Mouse (Mus musculus): ENCODE results near the gene Rraga. TPM values are rescaled to one million over a fixed set of nuclear protein-coding genes. Genes with fewer than 3 reads are reported as not detected.

Gene Rraga
- polyA plus RNA-seq, 1 experiment from 2014 or later, result 98.6 TPM

GRCm38 (mm10) chr4:86545615-86546014 lies 29.9 kb upstream of the Rraga start:
- Histone ChIP-seq H3K27me3 (ENCODE audit: control insufficient read depth, insufficient read depth, low read depth, low read length) (no peaks in the 10 kb centered on the region), H3K4me1 (replicated peaks; ENCODE audit: control insufficient read depth, insufficient read depth, low read length) (no peaks in the 10 kb centered on the region), H3K27ac (ENCODE audit: low read length) (no peak overlapping the region), H3K4me3 (ENCODE audit: low read length) (no peak overlapping the region), H3K4me2 (ENCODE audit: low read depth, low read length) (no peak overlapping the region), H3K9ac (ENCODE audit: low read length) (no peak overlapping the region), H3K36me3 (ENCODE audit: control insufficient read depth, insufficient read depth, low read length) (no peaks in the 10 kb centered on the region), H3K9me3 (ENCODE audit: control insufficient read depth, low read length) (no peaks in the 10 kb centered on the region)
- 44% methylated on average over 5 of the region's 5 CpGs for WGBS
- no peak for ATAC-seq (ENCODE audit: low read depth)

GRCm38 (mm10) chr4:86548332-86548731 lies 27.1 kb upstream of the Rraga start:
- no peaks in the 10 kb centered on the region for H3K27me3 ChIP-seq (ENCODE audit: control insufficient read depth, insufficient read depth, low read depth, low read length)
- H3K36me3 ChIP-seq (ENCODE audit: control insufficient read depth, insufficient read depth, low read length), result no peaks in the 10 kb centered on the region
- 71% methylated on average over 9 of the region's 9 CpGs for WGBS
- no peak overlapping the region for H3K4me2 ChIP-seq (ENCODE audit: low read depth, low read length)
- no peak for ATAC-seq (ENCODE audit: low read depth)
- no peaks in the 10 kb centered on the region for H3K4me1 ChIP-seq (replicated peaks; ENCODE audit: control insufficient read depth, insufficient read depth, low read length)
- H3K4me3 ChIP-seq (ENCODE audit: low read length), result no peak overlapping the region
- no peak overlapping the region for H3K27ac ChIP-seq (ENCODE audit: low read length)
- H3K9ac ChIP-seq (ENCODE audit: low read length), result no peak overlapping the region
- no peaks in the 10 kb centered on the region for H3K9me3 ChIP-seq (ENCODE audit: control insufficient read depth, low read length)

GRCm38 (mm10) chr4:86555035-86555707 lies 20.3 kb upstream of the Rraga start:
- Histone ChIP-seq H3K4me2 (ENCODE audit: low read depth, low read length) (no peak overlapping the region), H3K27me3 (ENCODE audit: control insufficient read depth, insufficient read depth, low read depth, low read length) (no peaks in the 10 kb centered on the region), H3K36me3 (ENCODE audit: control insufficient read depth, insufficient read depth, low read length) (no peaks in the 10 kb centered on the region), H3K9me3 (ENCODE audit: control insufficient read depth, low read length) (no peaks in the 10 kb centered on the region), H3K4me3 (ENCODE audit: low read length) (no peak overlapping the region), H3K27ac (ENCODE audit: low read length) (no peak overlapping the region), H3K9ac (ENCODE audit: low read length) (no peak overlapping the region), H3K4me1 (replicated peaks; ENCODE audit: control insufficient read depth, insufficient read depth, low read length) (no peaks in the 10 kb centered on the region)
- ATAC-seq (ENCODE audit: low read depth), result peak; percentile 17; the same call in 1 of the 2 replicates
- 19% methylated on average over 6 of the region's 6 CpGs for WGBS

DNA sequence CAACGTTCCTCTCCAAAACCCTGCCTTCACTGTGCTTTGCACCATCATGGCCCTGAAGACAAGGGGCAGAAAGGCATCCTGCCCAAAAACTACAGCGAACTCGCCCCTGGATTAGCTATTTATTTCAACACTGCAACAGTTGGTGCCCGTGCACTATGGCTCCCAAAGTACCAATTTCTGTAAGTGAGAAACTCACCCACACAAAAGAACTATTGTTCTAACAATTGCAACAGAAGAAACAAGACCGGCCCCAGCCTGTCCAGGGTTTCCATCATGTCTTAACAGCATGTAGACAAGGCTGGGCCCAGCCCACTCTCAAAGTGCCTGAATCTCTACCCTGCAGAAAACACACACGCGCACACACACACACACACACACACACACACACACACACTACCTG lies 18.1 kb upstream of the Rraga start:
- WGBS, result 68% methylated on average over 7 of the region's 7 CpGs
- no peaks in the 10 kb centered on the region for H3K4me1 ChIP-seq (replicated peaks; ENCODE audit: control insufficient read depth, insufficient read depth, low read length)
- no peaks in the 10 kb centered on the region for H3K9me3 ChIP-seq (ENCODE audit: control insufficient read depth, low read length)
- no peaks in the 10 kb centered on the region for H3K36me3 ChIP-seq (ENCODE audit: control insufficient read depth, insufficient read depth, low read length)
- H3K4me3 ChIP-seq (ENCODE audit: low read length), result no peak overlapping the region
- H3K27ac ChIP-seq (ENCODE audit: low read length), result no peak overlapping the region
- no peaks in the 10 kb centered on the region for H3K27me3 ChIP-seq (ENCODE audit: control insufficient read depth, insufficient read depth, low read depth, low read length)
- no peak overlapping the region for H3K9ac ChIP-seq (ENCODE audit: low read length)
- no peak for ATAC-seq (ENCODE audit: low read depth)
- no peak overlapping the region for H3K4me2 ChIP-seq (ENCODE audit: low read depth, low read length)

- Histone ChIP-seq H3K4me3 (ENCODE audit: low read length) (no peak within 1 kb of the TSS), H3K4me2 (ENCODE audit: low read depth, low read length) (no peak within 1 kb of the TSS), H3K4me1 (replicated peaks; ENCODE audit: control insufficient read depth, insufficient read depth, low read length) (no peaks in the 10 kb centered on the region), H3K9me3 (ENCODE audit: control insufficient read depth, low read length) (no peaks in the 10 kb centered on the region), H3K36me3 (ENCODE audit: control insufficient read depth, insufficient read depth, low read length) (no peaks in the 10 kb centered on the region), H3K9ac (ENCODE audit: low read length) (no peak within 1 kb of the TSS), H3K27me3 (ENCODE audit: control insufficient read depth, insufficient read depth, low read depth, low read length) (no peaks in the 10 kb centered on the region), H3K27ac (ENCODE audit: low read length) (no peak within 1 kb of the TSS)
- no peak for ATAC-seq (ENCODE audit: low read depth)
- WGBS, result 90% methylated on average over 7 of the region's 7 CpGs
Observed at GRCm38 (mm10) chr4:86558228-86558627, 17.2 kb upstream of the Rraga start, which contains the start of gene Saxo1. Gene Saxo1, minus strand, starts transcription at chr4:86558328.

DNA sequence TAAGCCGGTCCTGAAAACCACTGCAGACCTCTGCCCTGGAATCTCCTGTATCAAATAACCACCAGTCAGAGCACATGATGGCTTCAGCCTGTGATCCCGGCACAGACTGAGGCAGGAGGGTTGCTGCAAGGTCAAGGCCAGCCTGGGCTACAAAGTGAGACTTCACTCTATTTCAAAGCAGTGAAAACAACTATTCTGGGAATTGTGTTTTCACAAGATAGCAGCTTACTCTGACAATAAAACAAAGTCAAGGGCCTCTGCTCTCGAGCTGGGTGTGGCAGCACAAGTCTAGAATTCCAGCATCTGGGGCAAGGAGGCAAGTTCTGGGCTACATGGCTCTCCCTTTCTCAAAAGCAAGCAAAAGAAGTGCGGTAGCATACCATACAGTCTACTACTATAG lies 16.5 kb upstream of the Rraga start:
- 55% methylated on average over 4 of the region's 4 CpGs for WGBS
- Histone ChIP-seq H3K4me3 (ENCODE audit: low read length) (no peak overlapping the region), H3K4me1 (replicated peaks; ENCODE audit: control insufficient read depth, insufficient read depth, low read length) (no peaks in the 10 kb centered on the region), H3K27ac (ENCODE audit: low read length) (no peak overlapping the region), H3K4me2 (ENCODE audit: low read depth, low read length) (no peak overlapping the region), H3K9me3 (ENCODE audit: control insufficient read depth, low read length) (no peaks in the 10 kb centered on the region), H3K27me3 (ENCODE audit: control insufficient read depth, insufficient read depth, low read depth, low read length) (no peaks in the 10 kb centered on the region), H3K9ac (ENCODE audit: low read length) (no peak overlapping the region), H3K36me3 (ENCODE audit: control insufficient read depth, insufficient read depth, low read length) (no peaks in the 10 kb centered on the region)
- no peak for ATAC-seq (ENCODE audit: low read depth)

GRCm38 (mm10) chr4:86561061-86561460 lies 14.4 kb upstream of the Rraga start:
- 98% methylated on average over 3 of the region's 3 CpGs for WGBS
- Histone ChIP-seq H3K9ac (ENCODE audit: low read length) (no peak overlapping the region), H3K4me1 (replicated peaks; ENCODE audit: control insufficient read depth, insufficient read depth, low read length) (no peaks in the 10 kb centered on the region), H3K27ac (ENCODE audit: low read length) (no peak overlapping the region), H3K27me3 (ENCODE audit: control insufficient read depth, insufficient read depth, low read depth, low read length) (no peaks in the 10 kb centered on the region), H3K4me2 (ENCODE audit: low read depth, low read length) (no peak overlapping the region), H3K9me3 (ENCODE audit: control insufficient read depth, low read length) (no peaks in the 10 kb centered on the region), H3K36me3 (ENCODE audit: control insufficient read depth, insufficient read depth, low read length) (no peaks in the 10 kb centered on the region), H3K4me3 (ENCODE audit: low read length) (no peak overlapping the region)
- ATAC-seq (ENCODE audit: low read depth), result no peak

DNA sequence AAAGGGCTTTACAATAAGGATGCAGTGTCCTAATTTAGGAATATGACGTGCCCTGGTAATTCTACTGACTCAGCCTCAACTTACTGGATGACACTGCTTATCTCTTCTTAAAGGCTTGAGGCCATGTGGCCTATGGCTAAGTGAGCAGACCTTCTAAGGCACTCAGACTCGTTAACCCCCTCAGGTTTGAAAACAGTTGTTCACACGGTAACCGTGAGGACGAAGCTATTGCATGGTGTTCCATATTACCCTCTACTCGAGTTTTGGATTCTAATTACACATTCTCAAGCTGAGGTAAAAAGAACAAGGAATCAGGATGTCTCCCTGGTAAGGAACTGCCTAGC lies 557 bp upstream of the Rraga start:
- peaks cover 13% of the 10 kb centered on the region for H3K4me1 ChIP-seq (replicated peaks; ENCODE audit: control insufficient read depth, insufficient read depth, low read length)
- no peaks in the 10 kb centered on the region; the same call in 1 of the 2 replicates for H3K27me3 ChIP-seq (ENCODE audit: control insufficient read depth, insufficient read depth, low read depth, low read length)
- 10% methylated on average over 6 of the region's 6 CpGs for WGBS
- H3K27ac ChIP-seq (ENCODE audit: low read length), result peak overlapping the region; percentile 98
- no peaks in the 10 kb centered on the region for H3K36me3 ChIP-seq (ENCODE audit: control insufficient read depth, insufficient read depth, low read length)
- ATAC-seq (ENCODE audit: low read depth), result peak; percentile 8
- peak overlapping the region; percentile 92 for H3K9ac ChIP-seq (ENCODE audit: low read length)
- H3K4me2 ChIP-seq (ENCODE audit: low read depth, low read length), result peak overlapping the region; percentile 79
- no peaks in the 10 kb centered on the region for H3K9me3 ChIP-seq (ENCODE audit: control insufficient read depth, low read length)
- H3K4me3 ChIP-seq (ENCODE audit: low read length), result peak overlapping the region; percentile 85

DNA sequence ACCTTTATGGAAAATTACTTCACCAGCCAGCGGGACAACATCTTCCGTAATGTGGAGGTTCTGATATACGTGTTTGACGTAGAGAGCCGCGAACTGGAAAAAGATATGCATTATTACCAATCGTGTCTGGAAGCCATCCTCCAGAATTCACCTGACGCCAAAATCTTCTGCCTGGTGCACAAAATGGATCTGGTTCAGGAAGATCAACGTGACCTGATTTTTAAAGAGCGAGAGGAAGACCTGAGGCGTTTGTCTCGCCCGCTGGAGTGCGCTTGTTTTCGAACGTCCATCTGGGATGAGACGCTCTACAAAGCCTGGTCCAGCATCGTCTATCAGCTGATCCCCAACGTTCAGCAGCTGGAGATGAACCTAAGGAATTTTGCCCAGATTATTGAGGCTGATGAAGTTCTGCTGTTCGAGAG lies 663 bp downstream of the Rraga start:
- H3K27ac ChIP-seq (ENCODE audit: low read length), result peak overlapping the region; percentile 98; the same call in 1 of the 2 replicates
- no peaks in the 10 kb centered on the region for H3K36me3 ChIP-seq (ENCODE audit: control insufficient read depth, insufficient read depth, low read length)
- ATAC-seq (ENCODE audit: low read depth), result no peak
- H3K4me1 ChIP-seq (replicated peaks; ENCODE audit: control insufficient read depth, insufficient read depth, low read length), result peaks cover 13% of the 10 kb centered on the region
- peak overlapping the region; percentile 85 for H3K4me3 ChIP-seq (ENCODE audit: low read length)
- no peaks in the 10 kb centered on the region for H3K9me3 ChIP-seq (ENCODE audit: control insufficient read depth, low read length)
- WGBS, result 0% methylated on average over 20 of the region's 20 CpGs
- peak overlapping the region; percentile 56 for H3K4me2 ChIP-seq (ENCODE audit: low read depth, low read length)
- no peaks in the 10 kb centered on the region; the same call in 1 of the 2 replicates for H3K27me3 ChIP-seq (ENCODE audit: control insufficient read depth, insufficient read depth, low read depth, low read length)
- H3K9ac ChIP-seq (ENCODE audit: low read length), result peak overlapping the region; percentile 92
